Mouse (Mus musculus) embryo, embryonic 10 days (tissue): Measurements from ENCODE around the gene Fmr1.
"Not testable (repeated sequence)": the region's sequence is repeated elsewhere in the genome, so short reads cannot be mapped to it uniquely, and the experiment has no call there.

Experiments used
- DNase-seq: peaks from one replicate; pipeline ENCODE4 v3.0.0-alpha.2; 2015; ENCODE audit warnings: low spot score

The Fmr1 gene

DNA sequence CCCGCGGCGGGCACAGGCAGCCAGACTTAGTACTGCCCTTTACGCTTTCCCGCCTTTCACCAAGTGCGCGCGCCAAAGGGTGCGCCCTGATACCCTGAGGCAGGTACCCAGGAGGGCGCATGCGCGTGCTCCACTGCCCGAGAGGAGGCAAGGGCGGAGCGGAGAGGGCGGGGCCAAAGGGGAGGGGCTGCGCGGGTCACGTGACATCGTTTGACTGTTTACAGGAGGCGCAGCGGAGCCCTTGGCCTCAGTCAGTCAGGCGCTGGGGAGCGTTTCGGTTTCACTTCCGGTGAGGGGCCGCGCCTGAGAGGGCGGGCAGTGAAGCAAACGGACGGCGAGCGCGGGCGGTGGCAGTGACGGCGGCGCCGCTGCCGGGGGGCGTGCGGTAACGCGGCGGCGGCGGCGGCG, at the start of gene Fmr1:
Gene Fmr1 (plus strand): TSS at position 209 of the 408 bp plus-strand sequence.
- DNase-seq: peak; percentile 95

GRCm38 (mm10) chrX:68641603-68642002, 36.7 kb upstream of the Fmr1 start:
- DNase-seq: no peak

- DNase-seq: peak; percentile 5
Measured at GRCm38 (mm10) chrX:68645154-68645919, 33.0 kb upstream of the Fmr1 start.

DNA sequence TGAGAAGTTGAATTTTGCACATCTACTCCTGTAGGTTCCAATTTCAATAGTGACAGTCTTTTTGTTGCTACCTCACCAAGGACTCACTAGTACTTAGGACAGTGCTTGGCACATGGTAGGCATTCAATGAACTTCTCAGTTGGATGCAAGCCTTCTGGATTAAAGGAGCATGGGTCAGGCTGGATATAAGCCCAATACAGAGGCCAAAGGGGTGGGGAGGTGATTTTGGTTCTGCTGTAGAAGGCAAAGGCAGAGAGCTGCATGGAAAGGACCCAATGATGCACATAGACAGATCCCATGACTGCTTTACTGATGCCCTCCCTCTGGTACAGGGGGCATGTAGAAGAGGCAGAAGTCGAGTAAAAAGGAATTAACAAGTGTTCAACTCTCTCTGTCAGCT, 833 bp upstream of the Fmr1 start:
- DNase-seq: no peak

- DNase-seq: peak; percentile 16
Measured at GRCm38 (mm10) chrX:68678815-68679486, 610 bp downstream of the Fmr1 start.

GRCm38 (mm10) chrX:68684706-68685105, 6.4 kb downstream of the Fmr1 start:
- DNase-seq: no peak

DNA sequence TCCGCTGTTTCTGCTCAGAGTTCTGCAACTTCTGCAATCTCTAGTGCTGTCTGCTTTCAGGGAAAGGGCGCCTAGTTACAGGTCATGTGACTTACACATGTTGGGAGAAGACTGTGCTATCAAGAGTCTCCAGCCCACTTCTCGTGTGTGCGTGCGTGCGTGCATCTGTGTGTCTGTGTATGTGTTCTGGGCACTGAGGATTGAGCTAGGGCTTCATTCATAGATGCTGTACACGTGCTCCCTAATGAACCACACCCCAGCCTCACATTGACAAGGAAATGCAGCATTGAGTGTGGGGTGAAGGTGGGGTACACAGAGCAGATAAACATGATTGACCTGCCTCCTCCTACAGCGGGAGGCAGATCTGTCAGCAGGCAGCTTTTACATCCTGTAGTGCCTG, 13.6 kb downstream of the Fmr1 start:
- DNase-seq: not testable (repeated sequence)

DNA sequence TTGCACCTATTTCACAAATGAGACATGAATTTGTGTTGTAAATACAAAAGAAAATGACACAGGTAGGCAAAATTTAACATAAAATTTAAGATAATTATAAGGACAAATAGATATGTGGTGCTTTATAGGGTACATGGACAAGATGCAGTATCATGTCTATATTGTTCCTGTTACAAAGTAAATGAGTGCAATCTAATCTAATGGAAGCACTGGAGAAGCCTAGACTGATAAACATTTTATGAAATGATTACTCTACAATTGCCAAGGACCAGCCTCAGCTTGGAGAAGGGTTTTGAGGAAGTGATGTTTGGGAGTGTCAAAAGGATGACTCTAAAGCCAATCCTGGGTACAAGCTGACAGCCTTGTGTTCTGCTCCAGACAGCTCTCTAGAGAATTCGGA, 58.6 kb downstream of the Fmr1 start:
- no peak for DNase-seq

DNA sequence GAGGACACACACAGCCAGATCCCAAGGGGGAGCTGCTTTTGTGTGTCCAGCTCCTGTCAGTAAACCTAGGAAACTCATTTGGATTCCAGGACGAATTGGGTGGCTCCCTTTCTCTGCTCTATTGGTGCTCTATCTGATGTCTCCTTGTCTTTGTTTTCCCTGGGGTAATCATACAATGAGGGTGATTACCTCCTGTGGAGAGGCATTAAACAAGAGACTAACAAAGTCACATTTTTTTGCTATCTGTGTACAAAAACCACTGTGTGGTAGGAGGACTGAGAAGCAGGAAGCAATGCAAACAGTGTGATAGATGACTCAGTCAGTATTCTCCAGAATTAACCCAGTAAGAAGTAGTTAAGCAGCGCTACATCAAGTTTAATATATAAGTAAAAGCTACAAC, 61.7 kb downstream of the Fmr1 start:
- no peak for DNase-seq

GRCm38 (mm10) chrX:68761606-68762005, 83.3 kb downstream of the Fmr1 start, which contains the start of gene Fmr1nb:
Gene Fmr1nb, plus strand, starts transcription at chrX:68761839.
- no peak for DNase-seq
